In genomic region chr11:98964616-98965415, GRCm38 (mm10) we compare ENCODE assay signal across 9 mouse cellular contexts. TPM values are rescaled to one million over a fixed set of nuclear protein-coding genes. Genes with fewer than 3 reads are reported as not detected.
DNase-seq lines count a peak whose midpoint lies in the region; ATAC-seq lines count a peak whose summit lies in the region.
"Had no signal": no experiment of that assay in that cellular context is flagged by ENCODE, and none has a peak within 500 bp of the region (broad histone marks: within the 10 kb centered on the region; RNA-seq: fewer than 3 reads in every experiment).

No protein-coding gene starts in this region.

- peak; percentile 54 for DNase-seq in cerebellum, adult 11 months
- no peak for DNase-seq in cerebellum, postnatal 4 days (ENCODE audit: low spot score in 2 of 2)
- DNase-seq in cerebellum, postnatal 14 days: peak; percentile 49 to 54
- DNase-seq in kidney, postnatal 10 days: peak; percentile 50

- peaks cover 35% of the 10 kb centered on the region for H3K36me3 ChIP-seq in heart, embryonic 12.5 days
- H3K36me3 ChIP-seq in neural tube, embryonic 12.5 days: peaks cover 9% of the 10 kb centered on the region

- no peak for ATAC-seq in heart, embryonic 12.5 days (ENCODE audit: insufficient number of reproducible peaks, low FRiP score)
- no peak for ATAC-seq in neural tube, embryonic 12.5 days (ENCODE audit: low FRiP score, low read depth)
- ATAC-seq in frontal cortex, adult (ENCODE audit: low TSS enrichment): no peak
- no peak for ATAC-seq in megakaryocyte-erythroid progenitor cell, adult 5-6 weeks (replicated peaks; ENCODE audit: low FRiP score, low TSS enrichment, poor library complexity, severe bottlenecking)

- peak overlapping the region; percentile 87 for H3K27ac ChIP-seq in heart, embryonic 12.5 days (ENCODE audit: poor library complexity, severe bottlenecking)
- peak overlapping the region; percentile 97 for H3K27ac ChIP-seq in neural tube, embryonic 12.5 days

- H3K9me3 ChIP-seq in heart, embryonic 12.5 days (replicated peaks): no peaks in the 10 kb centered on the region
- H3K9me3 ChIP-seq in neural tube, embryonic 12.5 days: no peaks in the 10 kb centered on the region

- H3K27me3 ChIP-seq in heart, embryonic 12.5 days (replicated peaks): no peaks in the 10 kb centered on the region
- H3K27me3 ChIP-seq in neural tube, embryonic 12.5 days (replicated peaks): no peaks in the 10 kb centered on the region

- peaks cover 98% of the 10 kb centered on the region for H3K4me1 ChIP-seq in heart, embryonic 12.5 days (replicated peaks)
- H3K4me1 ChIP-seq in neural tube, embryonic 12.5 days: peaks cover 88% of the 10 kb centered on the region

- WGBS in heart, embryonic 12.5 days: 24% methylated on average over 15 of the region's 15 CpGs
- WGBS in neural tube, embryonic 12.5 days: 5% methylated on average over 15 of the region's 15 CpGs

- peak overlapping the region; percentile 77 for H3K4me3 ChIP-seq in heart, embryonic 12.5 days
- peak overlapping the region; percentile 90 for H3K4me3 ChIP-seq in neural tube, embryonic 12.5 days

- peak overlapping the region; percentile 100 for H3K4me2 ChIP-seq in heart, embryonic 12.5 days
- H3K4me2 ChIP-seq in neural tube, embryonic 12.5 days (replicated peaks): peak overlapping the region; percentile 96

- H3K9ac ChIP-seq in heart, embryonic 12.5 days: peak overlapping the region; percentile 88
- H3K9ac ChIP-seq in neural tube, embryonic 12.5 days: peak overlapping the region; percentile 84

RNA-seq across cellular contexts. Expression of gene Gjd3, which starts 18.0 kb away (rescaled TPM):
- polyA plus RNA-seq in heart, embryonic 12.5 days (2016; fragmentation: Nextera tagmentation; extraction: Ambion mirVana): 3.5 and 3.9 TPM in 2 replicates
- polyA plus RNA-seq in neural tube, embryonic 12.5 days (2016; fragmentation: Nextera tagmentation; extraction: Ambion mirVana): 1.8 and 2.0 TPM in 2 replicates
- total RNA-seq in megakaryocyte-erythroid progenitor cell, adult 5-6 weeks (2014; fragmentation: Nextera tagmentation): not detected in 2 replicates
- not detected in 2 replicates for total RNA-seq in megakaryocyte-erythroid progenitor cell, adult 5-6 weeks (2017)
- total RNA-seq: neutrophil, adult 5-6 weeks had no signal

RNA-seq across cellular contexts. Expression of gene Rara, which starts 37.2 kb away (rescaled TPM):
- 33.8 and 35.1 TPM in 2 replicates for polyA plus RNA-seq in heart, embryonic 12.5 days (2016; fragmentation: Nextera tagmentation; extraction: Ambion mirVana)
- 51.1 and 52.5 TPM in 2 replicates for polyA plus RNA-seq in neural tube, embryonic 12.5 days (2016; fragmentation: Nextera tagmentation; extraction: Ambion mirVana)
- 7.8 and 15.9 TPM in 2 replicates for total RNA-seq in megakaryocyte-erythroid progenitor cell, adult 5-6 weeks (2014; fragmentation: Nextera tagmentation)
- 2.2 and 3.0 TPM in 2 replicates for total RNA-seq in megakaryocyte-erythroid progenitor cell, adult 5-6 weeks (2017)

RNA-seq across cellular contexts. Expression of gene Cdc6, which starts 57.2 kb away (rescaled TPM):
- 27.0 and 27.7 TPM in 2 replicates for polyA plus RNA-seq in heart, embryonic 12.5 days (2016; fragmentation: Nextera tagmentation; extraction: Ambion mirVana)
- polyA plus RNA-seq in neural tube, embryonic 12.5 days (2016; fragmentation: Nextera tagmentation; extraction: Ambion mirVana): 18.4 and 19.2 TPM in 2 replicates
- total RNA-seq in megakaryocyte-erythroid progenitor cell, adult 5-6 weeks (2014; fragmentation: Nextera tagmentation): 85.0 and 101 TPM in 2 replicates
- 67.8 and 78.7 TPM in 2 replicates for total RNA-seq in megakaryocyte-erythroid progenitor cell, adult 5-6 weeks (2017)

RNA-seq across cellular contexts. Expression of gene Top2a, which starts 59.2 kb away (rescaled TPM):
- polyA plus RNA-seq in heart, embryonic 12.5 days (2016; fragmentation: Nextera tagmentation; extraction: Ambion mirVana): 196 and 201 TPM in 2 replicates
- polyA plus RNA-seq in neural tube, embryonic 12.5 days (2016; fragmentation: Nextera tagmentation; extraction: Ambion mirVana): 190 and 194 TPM in 2 replicates
- total RNA-seq in megakaryocyte-erythroid progenitor cell, adult 5-6 weeks (2014; fragmentation: Nextera tagmentation): 363 and 371 TPM in 2 replicates
- 444 and 492 TPM in 2 replicates for total RNA-seq in megakaryocyte-erythroid progenitor cell, adult 5-6 weeks (2017)

Comparison
In these comparisons a context has a peak if more than half of its experiments do, and no peak if none do; other contexts are left out.
1. DNase-seq: peak in cerebellum, adult 11 months (single experiment), cerebellum, postnatal 14 days (2 of 2) and kidney, postnatal 10 days (single experiment); none in cerebellum, postnatal 4 days (0 of 2).